Mouse (Mus musculus) bone marrow macrophage, adult 2 months (primary cell): ENCODE results near the gene Ppfia4.

ENCODE experiments used
- CTCF ChIP-seq: IDR thresholded peaks from 2 replicates; pipeline ENCODE4 v1.5.1; 2012; ENCODE audit warnings: low read depth, mild to moderate bottlenecking, low read length, moderate library complexity
- POLR2A ChIP-seq: IDR thresholded peaks from 2 replicates; pipeline ENCODE4 v1.6.1; 2012; ENCODE audit warnings: mild to moderate bottlenecking, low read depth, low read length, borderline replicate concordance

GRCm38 (mm10) chr1:134264341-134264740 lies 68.4 kb downstream of the Ppfia4 start:
- TF ChIP-seq POLR2A (no peak), CTCF (no peak)
